Mouse (Mus musculus): ENCODE measurements around the gene Gm43738. TPM values are rescaled to one million over a fixed set of nuclear protein-coding genes. Genes with fewer than 3 reads are reported as not detected.

Gm43738 gene
- total RNA-seq, 2 experiments from 2014 or later = not detected

DNA sequence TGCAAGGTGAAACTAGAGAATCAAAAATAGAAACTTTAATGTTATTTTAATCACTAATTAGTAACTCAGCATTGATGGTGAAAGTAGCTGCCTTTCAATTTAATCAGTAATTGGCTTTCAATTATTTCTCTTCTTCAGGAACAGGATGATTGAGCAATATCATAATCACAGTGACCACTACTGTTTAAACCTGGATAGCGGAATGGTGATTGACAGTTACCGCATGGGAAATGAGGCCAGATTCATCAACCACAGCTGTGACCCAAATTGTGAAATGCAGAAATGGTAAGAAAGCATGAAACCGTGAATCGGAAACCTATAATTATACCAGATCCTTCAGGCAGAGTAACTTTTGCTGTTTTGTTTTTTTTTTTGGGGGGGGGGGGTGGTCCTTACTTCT lies 57.5 kb downstream of the Gm43738 start:
- DNase-seq (ENCODE audit: low spot score in 2 of 2) = no peak

Other genes starting within 250 kb of the Gm43738 start
- 10 to 100 TPM; 25.5 to 28.4 TPM for gene Msto1, start 187.1 kb downstream of the Gm43738 start, total RNA-seq (2021)
- 10 to 100 TPM; 64.3 to 66.8 TPM for gene Ash1l, start 150.5 kb downstream of the Gm43738 start, total RNA-seq (2021)
- gene Dap3, start 149.9 kb downstream of the Gm43738 start, total RNA-seq (2021) = 100 to 1,000 TPM; 108 to 116 TPM
- 100 to 1,000 TPM; 150 to 157 TPM for gene Rusc1, start 7.8 kb downstream of the Gm43738 start, total RNA-seq (2021)
- gene Fdps, start 860 bp upstream of the Gm43738 start, total RNA-seq (2021) = 100 to 1,000 TPM; 109 to 131 TPM
- not detected for gene Pklr, start 35.0 kb upstream of the Gm43738 start, total RNA-seq (2021)
- gene Hcn3, start 59.1 kb upstream of the Gm43738 start, total RNA-seq (2021) = 10 to 100 TPM; 13.0 to 24.5 TPM
- 10 to 100 TPM; 46.2 to 47.0 TPM for gene Clk2, start 63.7 kb upstream of the Gm43738 start, total RNA-seq (2021)
- gene Scamp3, start 76.4 kb upstream of the Gm43738 start, total RNA-seq (2021) = 10 to 100 TPM; 74.5 to 75.6 TPM
- 10 to 100 TPM; 68.1 to 72.0 TPM for gene Fam189b, start 82.0 kb upstream of the Gm43738 start, total RNA-seq (2021)
- gene Gba, start 101.8 kb upstream of the Gm43738 start, total RNA-seq (2021) = 10 to 100 TPM; 64.1 to 68.8 TPM
- gene Thbs3, start 114.1 kb upstream of the Gm43738 start, total RNA-seq (2021) = 10 to 100 TPM; 32.1 to 40.1 TPM
- 10 to 100 TPM; 91.1 to 99.9 TPM for gene Mtx1, start 126.0 kb upstream of the Gm43738 start, total RNA-seq (2021)
- 1 to 10 TPM; 1.2 to 1.3 TPM for gene Muc1, start 128.0 kb upstream of the Gm43738 start, total RNA-seq (2021)
- gene Krtcap2, start 144.9 kb upstream of the Gm43738 start, total RNA-seq (2021) = 10 to 100 TPM; 77.3 to 90.2 TPM
- gene Trim46, start 145.2 kb upstream of the Gm43738 start, total RNA-seq (2021) = 10 to 100 TPM; 97.0 to 99.4 TPM
- gene Dpm3, start 158.3 kb upstream of the Gm43738 start, total RNA-seq (2021) = 10 to 100 TPM; 50.0 to 63.2 TPM
- 10 to 100 TPM; 37.1 to 40.2 TPM for gene Slc50a1, start 169.5 kb upstream of the Gm43738 start, total RNA-seq (2021)
- gene Efna1, start 180.0 kb upstream of the Gm43738 start, total RNA-seq (2021) = 1 to 10 TPM; 6.4 TPM
- gene Efna3, start 221.9 kb upstream of the Gm43738 start, total RNA-seq (2021) = 10 to 100 TPM; 57.8 to 62.7 TPM
- gene Efna4, start 236.9 kb upstream of the Gm43738 start, total RNA-seq (2021) = 1 to 10 TPM; 1.0 to 1.8 TPM
- 100 to 1,000 TPM; 114 to 115 TPM for gene Adam15, start 248.9 kb upstream of the Gm43738 start, total RNA-seq (2021)